Mouse (Mus musculus): ENCODE data around the gene Ppara. TPM values are rescaled to one million over a fixed set of nuclear protein-coding genes. Genes with fewer than 3 reads are reported as not detected.
A peak's percentile ranks its signal among the peaks of the same experiment; 100 is the strongest.

Gene Ppara
- total and polyA plus RNA-seq, 3 experiments, result 0.27 to 0.78 TPM; not detected in 1

DNA sequence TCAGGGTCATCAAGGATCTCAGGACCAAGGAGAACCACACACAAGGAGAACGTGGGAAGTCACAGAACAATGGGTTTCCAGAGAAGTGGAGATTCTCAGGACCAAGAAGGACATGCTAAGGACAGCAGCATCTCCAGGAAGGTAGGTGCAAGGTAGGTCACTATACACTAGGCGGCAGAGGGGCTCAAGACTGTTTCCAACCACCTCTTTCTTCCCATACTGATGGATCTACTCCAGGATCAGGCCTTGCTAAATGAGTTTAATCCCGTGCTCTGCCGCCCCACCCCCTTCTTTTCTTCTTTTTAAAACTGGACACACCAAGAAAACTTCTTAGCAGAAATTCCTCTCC is 87.2 kb downstream of the Ppara start:
- TF ChIP-seq CTCF (IDR thresholded peaks at IDR 0.05 in 2 of 3, conservative IDR thresholded peaks at IDR 0.05 in 1 of 3; ENCODE audit: control insufficient read depth in 1 of 3, insufficient read depth in 1 of 3, low read depth in 2 of 3, low read length in 3 of 3, poor library complexity in 1 of 3, severe bottlenecking in 1 of 3), result peak in 1 of 3 experiments; percentile 6; a peak in 1 of 6 replicates
- no peak for TF ChIP-seq UBTF (IDR thresholded peaks at IDR 0.05; ENCODE audit: borderline replicate concordance, insufficient read depth, low read depth, low read length)
- TF ChIP-seq CHD2 (IDR thresholded peaks at IDR 0.05; ENCODE audit: low read length), result no peak
- no peak for TF ChIP-seq JUND (IDR thresholded peaks at IDR 0.05; ENCODE audit: low read depth, low read length)
- peak; percentile 54 for DNase-seq (ENCODE audit: low read depth, low spot score)
- H3K36me3 ChIP-seq (ENCODE audit: control insufficient read depth in 1 of 2, insufficient read depth in 2 of 2, low read length in 2 of 2), result peaks cover 0 to 5% of the 10 kb centered on the region in 2 experiments; a peak in 1 of 4 replicates
- H3K4me1 ChIP-seq (ENCODE audit: control insufficient read depth in 1 of 2, insufficient read depth in 2 of 2, low read length in 2 of 2), result peaks cover 2 to 6% of the 10 kb centered on the region in 2 experiments; a peak in 2 of 4 replicates
- no peak overlapping the region for H3K27ac ChIP-seq (ENCODE audit: control insufficient read depth, low read depth, low read length)
- no peaks in the 10 kb centered on the region; the same call in 1 of the 2 replicates for H3K79me2 ChIP-seq (ENCODE audit: control insufficient read depth, insufficient read depth, low read length, poor library complexity)
- H3K27me3 ChIP-seq (ENCODE audit: control insufficient read depth in 1 of 2, insufficient read depth in 2 of 2, low read length in 2 of 2), result no peaks in the 10 kb centered on the region
- peak overlapping the region; percentile 76 for H3K9ac ChIP-seq (ENCODE audit: control insufficient read depth, low read depth, low read length, poor library complexity, severe bottlenecking)
- no peaks in the 10 kb centered on the region for H3K9me3 ChIP-seq (replicated peaks; ENCODE audit: insufficient read depth, low read length)
- peak overlapping the region; percentile 56 to 78 for H3K4me3 ChIP-seq (ENCODE audit: control insufficient read depth in 1 of 2, insufficient read depth in 1 of 2, low read depth in 2 of 2, low read length in 2 of 2)

DNA sequence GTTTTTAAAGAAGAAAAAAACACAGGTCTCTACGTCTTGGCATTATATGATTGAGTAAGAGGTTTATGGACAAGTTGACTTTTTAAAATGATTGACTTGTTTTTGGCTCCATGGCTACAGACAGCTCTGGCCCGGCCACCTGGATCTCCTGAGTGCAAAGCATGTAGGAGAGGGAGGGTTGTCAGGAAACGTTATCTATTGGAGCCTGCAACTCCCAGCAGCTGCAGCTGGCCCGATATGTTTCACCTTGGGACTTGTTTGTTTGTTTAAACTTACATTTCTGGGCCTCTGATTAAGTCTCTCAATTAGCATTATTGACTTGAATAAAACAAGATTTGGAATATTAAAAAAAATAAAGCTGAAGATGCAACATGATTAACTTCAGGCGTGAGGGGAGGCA is 91.9 kb downstream of the Ppara start:
- Histone ChIP-seq H3K9ac (ENCODE audit: control insufficient read depth, low read depth, low read length, poor library complexity, severe bottlenecking) (no peak overlapping the region), H3K27me3 (ENCODE audit: control insufficient read depth in 1 of 2, insufficient read depth in 2 of 2, low read length in 2 of 2) (no peaks in the 10 kb centered on the region), H3K4me3 (ENCODE audit: control insufficient read depth in 1 of 2, insufficient read depth in 1 of 2, low read depth in 2 of 2, low read length in 2 of 2) (no peak overlapping the region), H3K9me3 (replicated peaks; ENCODE audit: insufficient read depth, low read length) (no peaks in the 10 kb centered on the region), H3K4me1 (ENCODE audit: control insufficient read depth in 1 of 2, insufficient read depth in 2 of 2, low read length in 2 of 2) (peaks cover 2 to 13% of the 10 kb centered on the region in 2 experiments; a peak in 3 of 4 replicates), H3K27ac (ENCODE audit: control insufficient read depth, low read depth, low read length) (no peak overlapping the region), H3K36me3 (ENCODE audit: control insufficient read depth in 1 of 2, insufficient read depth in 2 of 2, low read length in 2 of 2) (peaks cover 0 to 5% of the 10 kb centered on the region in 2 experiments; a peak in 1 of 4 replicates), H3K79me2 (ENCODE audit: control insufficient read depth, insufficient read depth, low read length, poor library complexity) (no peaks in the 10 kb centered on the region)
- peak; percentile 39 for DNase-seq (ENCODE audit: low read depth, low spot score)
- TF ChIP-seq EP300 (IDR thresholded peaks at IDR 0.05; ENCODE audit: low read depth in 1 of 2, low read length in 2 of 2), result peak; percentile 33 to 62; a peak in 3 of 4 replicates
- TF ChIP-seq TAL1 (IDR thresholded peaks at IDR 0.05; ENCODE audit: low read length), result peak; percentile 32; the same call in 1 of the 2 replicates
- TF ChIP-seq MYB (IDR thresholded peaks at IDR 0.05; ENCODE audit: low read depth, low read length), result no peak
- no peak for TF ChIP-seq ZNF384 (IDR thresholded peaks at IDR 0.05; ENCODE audit: low read depth, low read length)
- TF ChIP-seq GATA1 (IDR thresholded peaks at IDR 0.05; ENCODE audit: low read depth, low read length), result peak; percentile 61; the same call in 1 of the 2 replicates
- peak; percentile 64 for TF ChIP-seq ETS1 (IDR thresholded peaks at IDR 0.05; ENCODE audit: low read depth, low read length)
- peak; percentile 83 for TF ChIP-seq TCF12 (IDR thresholded peaks at IDR 0.05; ENCODE audit: low read depth, low read length)

DNA sequence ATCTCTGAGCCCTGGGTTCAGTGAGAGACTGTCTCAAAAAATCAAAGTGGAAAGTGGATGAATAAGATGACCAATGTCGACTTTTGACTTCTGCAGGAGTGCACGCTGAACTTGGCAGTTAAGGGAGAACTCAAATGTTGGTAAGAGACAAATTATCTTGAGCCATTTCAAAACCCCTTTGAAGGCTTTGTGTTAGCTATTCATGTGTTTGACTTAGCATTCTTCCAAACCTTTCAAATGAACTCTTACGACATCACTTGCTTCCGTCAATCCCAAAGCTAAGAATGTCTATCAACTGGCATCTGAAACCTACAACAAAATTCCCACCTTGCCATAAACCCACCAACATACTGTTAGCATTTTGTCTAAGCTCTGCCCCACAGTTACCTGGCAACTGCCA is 93.3 kb downstream of the Ppara start:
- peaks cover 2 to 13% of the 10 kb centered on the region in 2 experiments for H3K4me1 ChIP-seq (ENCODE audit: control insufficient read depth in 1 of 2, insufficient read depth in 2 of 2, low read length in 2 of 2)
- TF ChIP-seq NRF1 (IDR thresholded peaks at IDR 0.05; ENCODE audit: insufficient read depth, low read depth, low read length, poor library complexity, severe bottlenecking) (no peak), USF1 (IDR thresholded peaks at IDR 0.05; ENCODE audit: low read depth, low read length) (no peak)
- no peak overlapping the region for H3K27ac ChIP-seq (ENCODE audit: control insufficient read depth, low read depth, low read length)
- no peaks in the 10 kb centered on the region for H3K9me3 ChIP-seq (replicated peaks; ENCODE audit: insufficient read depth, low read length)
- H3K36me3 ChIP-seq (ENCODE audit: control insufficient read depth in 1 of 2, insufficient read depth in 2 of 2, low read length in 2 of 2), result 0 out of 4 replicates have a peak, but pooled peaks cover 0 to 3% of the 10 kb centered on the region in 2 experiments
- no peaks in the 10 kb centered on the region for H3K27me3 ChIP-seq (ENCODE audit: control insufficient read depth in 1 of 2, insufficient read depth in 2 of 2, low read length in 2 of 2)
- DNase-seq (ENCODE audit: low read depth, low spot score), result no peak
- no peak overlapping the region for H3K9ac ChIP-seq (ENCODE audit: control insufficient read depth, low read depth, low read length, poor library complexity, severe bottlenecking)
- H3K79me2 ChIP-seq (ENCODE audit: control insufficient read depth, insufficient read depth, low read length, poor library complexity), result no peaks in the 10 kb centered on the region
- no peak overlapping the region for H3K4me3 ChIP-seq (ENCODE audit: control insufficient read depth in 1 of 2, insufficient read depth in 1 of 2, low read depth in 2 of 2, low read length in 2 of 2)

All from MEL (cell line).